Mouse (Mus musculus): ENCODE measurements at regions not wholly inside any gene's neighbourhood (a gene's known extent, or its start where the extent isn't known, plus 50 kb on each side); places are given as distances from the start of the nearest gene placed in this dataset.
A peak's percentile ranks its signal among the peaks of the same experiment; 100 is the strongest.

GRCm38 (mm10) chr3:105223671-105224070 lies 157.0 kb downstream of the 4930564D02Rik start:
- DNase-seq (ENCODE audit: low read depth, low spot score), result no peak

DNA sequence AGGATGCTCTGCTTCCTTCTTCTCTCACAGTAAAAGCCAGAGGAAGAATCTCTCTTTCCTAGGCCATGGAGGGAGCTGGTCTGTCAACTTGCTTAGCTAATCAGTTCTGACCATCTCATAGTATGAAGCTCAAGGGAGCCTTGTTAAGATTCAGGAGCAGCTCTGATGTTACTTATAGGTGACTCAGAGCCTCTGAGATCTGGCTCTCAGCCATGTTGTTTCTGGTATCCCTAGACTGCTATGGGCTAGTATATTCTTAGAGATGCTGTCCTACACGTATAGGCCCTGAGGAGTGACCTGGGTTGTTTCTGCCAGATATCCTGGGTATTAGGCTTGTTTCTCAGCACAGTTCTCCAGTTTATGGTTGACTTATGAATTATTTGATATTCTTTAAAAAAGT lies 160.9 kb downstream of the 4930564D02Rik start:
- no peak for DNase-seq (ENCODE audit: low read depth, low spot score)

- no peak for DNase-seq (ENCODE audit: low read depth, low spot score)
These were observed 161.8 kb downstream of the 4930564D02Rik start for GRCm38 (mm10) chr3:105228401-105228800.

DNA sequence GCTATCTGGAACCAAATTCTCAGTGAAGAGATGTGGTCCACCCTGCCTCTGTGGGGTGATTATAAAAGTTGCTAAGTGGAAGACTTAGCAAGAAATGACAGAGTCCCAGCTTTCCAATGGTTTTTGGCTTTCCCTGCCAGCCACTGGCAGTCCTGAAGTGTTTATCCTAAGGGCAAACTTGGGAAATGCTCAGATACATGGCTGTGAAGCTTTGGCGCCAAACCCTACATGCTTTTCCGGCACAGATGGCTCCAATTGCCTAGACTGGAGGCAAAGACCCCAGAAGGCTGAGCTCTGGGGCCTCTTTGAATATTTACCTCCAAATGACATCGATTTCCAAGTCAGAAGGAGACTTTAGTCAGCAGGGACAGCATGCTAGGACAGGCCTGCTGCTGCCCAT lies 174.4 kb downstream of the 4930564D02Rik start:
- no peak for DNase-seq (ENCODE audit: low read depth, low spot score)

GRCm38 (mm10) chr3:105257096-105257495 lies 190.5 kb downstream of the 4930564D02Rik start:
- no peak for DNase-seq (ENCODE audit: low read depth, low spot score)

- DNase-seq (ENCODE audit: low read depth, low spot score), result peak; percentile 72
These were observed 176.9 kb upstream of the Kcnd3 start for GRCm38 (mm10) chr3:105275241-105275640.

- no peak for DNase-seq (ENCODE audit: low read depth, low spot score)
These were observed 171.2 kb upstream of the Kcnd3 start for GRCm38 (mm10) chr3:105280971-105281370.

- DNase-seq (ENCODE audit: low read depth, low spot score), result no peak
These were observed 170.4 kb upstream of the Kcnd3 start for GRCm38 (mm10) chr3:105281686-105282085.

DNA sequence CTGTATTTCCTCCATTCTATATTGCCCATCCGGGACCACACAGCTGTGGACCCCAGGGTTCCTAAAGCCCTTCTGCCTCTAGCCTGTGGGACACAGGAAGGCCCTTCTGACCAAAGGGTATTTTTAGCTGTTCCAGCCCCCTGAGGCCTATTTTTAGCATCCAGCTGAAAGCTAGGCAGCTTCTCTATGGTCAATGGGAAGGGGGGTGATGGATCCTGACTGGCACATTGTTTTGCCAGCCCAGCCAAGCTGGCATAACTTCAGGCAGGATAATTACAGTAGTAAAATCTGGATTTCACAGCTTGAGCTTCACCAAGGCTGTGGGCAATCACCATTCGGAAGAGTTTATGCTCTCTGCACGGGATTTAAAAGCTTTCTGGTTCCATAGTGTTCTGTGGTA lies 153.9 kb upstream of the Kcnd3 start:
- DNase-seq (ENCODE audit: low read depth, low spot score), result no peak

- DNase-seq (ENCODE audit: low read depth, low spot score), result peak; percentile 4
These were observed 151.2 kb upstream of the Kcnd3 start for GRCm38 (mm10) chr3:105300693-105301548.

DNA sequence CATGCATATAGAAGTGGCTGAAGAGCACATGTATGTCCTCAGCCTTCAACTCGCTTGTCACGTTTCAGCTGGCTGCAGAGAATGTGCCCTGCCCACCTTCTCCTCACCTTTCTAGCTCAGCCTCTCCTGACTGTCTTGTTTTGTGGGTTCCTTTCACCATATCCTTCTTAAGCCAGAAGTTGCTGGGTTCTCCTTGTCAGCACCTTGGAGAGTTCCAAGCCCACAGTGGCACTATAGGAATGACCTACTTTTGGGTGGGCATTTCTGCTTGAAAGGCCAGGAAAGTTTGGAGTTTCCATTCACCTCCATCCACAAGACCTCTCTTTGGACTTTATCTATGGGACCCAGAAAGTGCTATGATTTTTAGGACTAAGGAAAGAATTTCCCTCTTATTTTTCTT lies 144.5 kb upstream of the Kcnd3 start:
- DNase-seq (ENCODE audit: low read depth, low spot score), result peak; percentile 29

DNA sequence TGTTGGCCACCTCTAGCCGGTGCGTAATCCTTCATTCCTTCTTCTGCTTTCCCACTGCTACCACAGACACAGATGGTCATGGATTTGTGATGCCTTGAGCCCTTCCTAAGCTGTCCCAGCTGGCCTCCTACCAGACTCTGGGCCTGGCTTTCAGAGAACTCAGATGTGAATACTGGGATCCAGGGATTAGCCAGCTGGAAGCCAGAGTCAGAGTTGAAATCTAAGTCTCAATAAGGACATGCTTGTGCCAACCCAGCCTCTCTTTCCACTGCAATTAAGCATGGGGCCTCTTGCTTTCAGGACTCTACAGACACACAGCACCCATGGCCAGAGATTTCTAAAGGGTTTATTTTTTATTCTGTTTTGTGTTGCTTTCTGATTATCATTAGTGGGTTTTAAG lies 143.1 kb upstream of the Kcnd3 start:
- DNase-seq (ENCODE audit: low read depth, low spot score), result no peak

DNA sequence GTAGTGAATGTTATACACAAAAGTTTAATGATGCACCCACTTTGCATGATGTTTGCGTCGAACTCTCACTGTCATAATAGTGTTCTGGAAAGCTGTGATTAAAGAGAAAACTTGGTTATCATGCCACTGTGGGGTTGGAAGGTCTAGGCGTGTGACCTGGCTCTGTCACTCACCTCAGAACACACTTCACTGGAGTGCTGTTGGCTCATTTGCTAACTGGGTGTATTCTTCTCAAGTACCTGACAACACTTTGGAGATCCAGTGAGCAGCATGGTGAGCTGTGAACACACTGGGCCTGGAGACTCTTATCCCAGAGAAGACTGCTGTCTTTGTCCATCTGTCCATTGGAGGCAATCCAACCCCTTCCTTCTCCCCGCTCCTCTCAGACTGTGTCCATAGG lies 98.9 kb upstream of the Kcnd3 start:
- no peak for DNase-seq (ENCODE audit: low read depth, low spot score)

DNA sequence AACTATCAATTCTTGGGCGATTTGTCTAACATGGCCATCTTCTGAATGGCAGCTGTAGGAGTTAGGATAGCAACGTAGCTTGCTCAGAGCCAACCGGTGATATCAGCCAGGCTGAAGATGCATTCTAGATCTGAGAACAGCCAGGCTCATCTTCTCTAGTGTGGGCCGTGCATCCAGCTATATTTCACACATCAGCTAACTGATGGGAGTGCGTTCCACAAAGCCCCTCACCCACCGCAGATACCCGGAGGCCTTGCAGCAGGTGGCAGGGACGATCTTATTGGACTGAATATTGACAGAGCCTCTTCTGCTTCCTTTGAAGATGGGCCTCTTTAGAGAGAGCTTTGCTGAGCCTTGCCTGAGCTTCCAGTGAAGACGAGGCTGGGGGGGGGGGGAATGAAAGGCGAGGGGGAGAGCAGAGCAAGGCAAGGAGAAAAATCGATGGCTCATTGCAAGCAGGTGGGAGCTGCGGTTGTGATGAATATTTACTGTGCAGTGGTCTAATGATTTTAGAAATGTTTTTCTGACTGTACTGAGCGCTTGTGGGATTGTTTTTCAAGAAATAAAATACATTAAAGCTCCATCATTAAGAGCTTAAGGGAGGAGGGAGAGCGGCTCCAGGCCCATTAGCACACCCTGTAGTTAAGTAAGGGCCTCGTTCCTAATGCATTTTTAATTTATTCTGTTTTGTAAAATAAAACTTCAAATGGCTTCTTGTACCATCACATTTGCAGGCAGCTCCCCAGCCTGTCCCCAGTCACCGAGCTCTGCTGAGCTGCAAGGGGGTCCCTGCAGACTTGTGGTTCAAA lies 97.8 kb upstream of the Kcnd3 start:
- no peak for DNase-seq (ENCODE audit: low read depth, low spot score)

DNA sequence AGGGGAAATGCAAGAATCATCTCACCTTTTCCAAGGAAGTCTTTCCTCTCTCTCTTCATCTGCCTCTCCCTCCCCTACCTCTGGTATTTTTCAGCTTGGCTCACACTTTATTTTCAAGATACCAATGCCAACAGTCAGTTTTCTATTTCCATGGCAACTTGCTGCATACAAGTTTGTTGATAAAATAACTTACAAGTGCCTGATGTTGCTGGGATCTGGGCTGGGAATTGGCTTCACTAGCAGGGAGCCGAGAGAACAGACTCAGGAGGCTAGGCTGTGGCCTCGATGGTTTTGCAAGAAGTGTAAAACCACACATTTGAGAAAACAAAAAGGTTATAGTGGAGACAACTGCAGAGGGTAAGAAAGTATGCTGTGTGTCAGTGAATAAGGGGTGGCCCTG lies 94.6 kb upstream of the Kcnd3 start:
- no peak for DNase-seq (ENCODE audit: low read depth, low spot score)

GRCm38 (mm10) chr3:105359636-105360035 lies 92.5 kb upstream of the Kcnd3 start:
- DNase-seq (ENCODE audit: low read depth, low spot score), result no peak

GRCm38 (mm10) chr3:105364685-105365084 lies 87.4 kb upstream of the Kcnd3 start:
- no peak for DNase-seq (ENCODE audit: low read depth, low spot score)

DNA sequence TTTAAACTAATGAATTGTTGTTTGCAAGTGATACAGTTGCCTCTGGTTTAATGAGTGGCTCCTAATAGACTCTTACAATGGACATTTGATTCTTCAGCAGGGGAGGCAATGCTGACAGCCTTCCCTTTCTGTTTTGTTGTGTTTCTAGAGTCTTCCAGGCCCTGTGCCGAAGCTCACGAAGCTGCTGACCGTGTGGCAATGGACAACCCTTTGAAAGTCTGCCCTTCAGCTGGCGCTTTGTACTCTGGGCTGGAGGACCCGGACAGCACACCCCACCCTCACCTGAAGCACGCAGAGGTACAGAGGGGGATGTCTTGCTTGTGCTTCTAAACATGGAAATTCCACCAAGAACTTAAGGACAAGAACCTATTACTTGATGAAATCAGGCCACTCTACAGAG lies 85.3 kb upstream of the Kcnd3 start:
- DNase-seq (ENCODE audit: low read depth, low spot score), result no peak

DNA sequence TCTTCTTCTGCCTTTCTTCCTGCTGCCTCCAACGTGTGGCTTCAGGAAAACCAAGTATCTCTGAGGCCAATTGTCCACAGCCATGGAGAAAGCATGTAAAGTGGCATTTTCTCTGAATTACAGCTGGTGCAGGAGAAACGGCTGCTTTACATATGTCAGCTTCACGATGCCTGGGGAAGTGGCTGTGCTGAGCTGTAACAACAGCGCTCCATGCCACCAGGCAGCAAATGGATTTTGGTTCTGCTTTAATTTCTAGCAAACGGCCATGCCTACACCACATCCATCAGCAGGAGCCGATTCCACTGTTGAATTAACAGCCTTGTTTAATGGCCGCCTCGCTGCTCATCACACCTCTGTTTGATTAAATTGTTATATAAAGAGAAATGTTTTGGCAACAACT lies 84.2 kb upstream of the Kcnd3 start:
- no peak for DNase-seq (ENCODE audit: low read depth, low spot score)

DNA sequence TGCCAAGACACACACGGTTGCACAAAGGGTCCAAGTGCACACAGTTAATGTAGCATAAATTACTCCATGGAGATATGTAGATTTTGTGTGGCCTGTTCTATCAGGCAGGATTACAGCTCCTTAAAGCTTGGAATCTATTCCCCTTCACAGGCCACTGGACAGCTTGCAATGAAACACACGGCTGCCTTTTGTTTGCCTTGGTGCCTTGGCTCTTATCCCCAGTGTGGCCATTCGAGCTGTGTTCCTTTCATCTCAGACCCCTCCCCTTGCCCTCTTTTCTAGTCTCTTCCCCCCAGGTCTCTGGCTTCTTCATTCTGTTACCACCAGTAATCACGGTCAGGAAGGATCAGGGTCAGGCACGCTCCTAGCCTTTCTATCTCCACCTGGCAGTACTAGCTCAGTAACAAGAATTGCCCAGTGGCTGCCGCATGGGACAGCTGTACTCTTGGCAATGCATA lies 79.7 kb upstream of the Kcnd3 start:
- DNase-seq (ENCODE audit: low read depth, low spot score), result no peak

GRCm38 (mm10) chr3:105374306-105374705 lies 77.8 kb upstream of the Kcnd3 start:
- no peak for DNase-seq (ENCODE audit: low read depth, low spot score)

DNA sequence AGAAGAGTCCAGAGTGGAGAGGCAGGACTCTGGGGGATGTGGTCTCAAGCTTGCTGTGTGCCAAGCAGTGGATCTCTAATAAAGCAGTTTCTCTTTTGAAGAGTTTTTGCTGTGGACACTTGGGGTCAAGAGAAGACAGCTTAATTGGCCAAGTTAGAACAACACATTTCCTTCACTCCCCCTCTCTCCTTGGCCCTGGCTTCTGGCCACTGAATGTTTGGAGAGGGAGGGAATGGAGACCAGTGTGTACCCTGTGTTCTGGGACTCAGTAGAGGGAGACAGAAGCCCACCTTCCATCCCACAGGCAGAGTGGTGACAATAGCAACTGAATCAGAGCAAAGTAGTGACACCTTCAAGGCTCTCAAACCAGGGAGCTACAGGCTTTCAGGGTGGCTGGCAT lies 77.3 kb upstream of the Kcnd3 start:
- DNase-seq (ENCODE audit: low read depth, low spot score), result no peak

DNA sequence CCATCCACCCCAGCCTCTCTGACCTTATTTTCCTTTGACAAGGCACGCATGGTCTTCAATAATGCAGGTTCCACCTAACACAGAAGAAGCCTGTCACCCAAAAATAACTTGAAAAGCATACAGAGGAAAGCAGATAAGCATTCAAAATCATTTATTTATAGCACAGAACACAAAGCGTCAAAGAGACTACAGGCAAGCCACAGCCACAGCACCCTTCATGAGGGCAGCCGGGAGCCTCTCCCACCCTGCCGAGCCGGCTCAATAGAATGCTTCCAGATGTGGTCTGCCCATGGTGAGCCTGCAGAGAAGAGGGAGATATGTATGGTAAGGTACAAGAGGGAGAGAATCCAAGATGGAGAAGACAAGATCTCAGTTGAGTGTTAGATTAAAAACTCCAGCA lies 76.7 kb upstream of the Kcnd3 start:
- no peak for DNase-seq (ENCODE audit: low read depth, low spot score)

All from R1 (cell line).